Mouse (Mus musculus): ENCODE measurements around the gene Mettl25. TPM values are rescaled to one million over a fixed set of nuclear protein-coding genes. Genes with fewer than 3 reads are reported as not detected.

The Mettl25 gene
- polyA plus RNA-seq (2015; fragmentation: Nextera tagmentation; extraction: Ambion mirVana) = 7.9 TPM in 2 replicates

DNA sequence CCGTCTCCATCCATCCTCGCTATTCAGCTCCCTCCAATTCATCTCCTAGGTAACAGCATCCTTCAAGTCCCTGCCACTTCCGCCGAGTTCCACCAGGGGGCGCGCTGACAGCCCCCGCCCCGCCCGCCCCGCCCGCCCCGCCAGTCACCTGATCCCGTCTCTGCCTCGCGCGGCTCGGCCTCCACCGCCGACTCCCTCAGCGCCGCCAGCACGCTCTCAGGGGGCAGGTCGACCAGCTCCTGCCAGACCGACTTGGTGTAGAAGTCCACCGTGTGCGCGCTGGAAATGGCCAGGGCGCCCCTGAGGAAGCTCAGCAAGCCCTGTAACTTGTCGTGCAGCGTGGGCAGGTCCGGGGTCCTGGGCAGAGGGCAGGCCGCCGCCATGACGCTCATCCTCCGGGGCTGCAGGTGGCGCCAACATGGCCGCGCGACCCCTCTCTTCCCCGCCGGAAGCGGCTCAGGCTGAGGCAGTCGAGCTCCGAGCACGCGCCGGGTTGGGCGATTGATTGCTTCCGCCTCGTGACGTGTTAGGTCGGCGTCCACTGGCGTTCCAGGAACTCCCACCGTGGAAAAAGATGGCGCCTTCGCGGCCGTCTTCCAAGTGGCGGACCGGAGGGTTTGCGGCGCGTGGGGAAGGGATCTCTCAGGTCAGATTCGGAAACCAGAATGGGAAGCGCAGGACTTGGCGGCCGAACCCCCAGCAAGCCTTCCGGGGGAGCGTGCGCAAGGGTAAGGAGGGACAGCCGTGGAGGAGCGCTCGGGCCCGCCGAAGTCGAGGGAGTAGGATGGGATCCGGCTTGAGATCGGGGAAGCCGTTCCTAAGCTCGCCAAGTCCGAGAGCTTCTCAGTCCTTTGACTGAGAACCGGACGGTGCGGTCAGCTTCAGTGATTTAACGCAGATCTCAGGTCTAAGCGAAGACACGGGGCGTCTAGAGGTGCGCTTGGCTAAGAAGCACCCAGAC is at the start of gene Mettl25, which contains the start of gene Ccdc59:
Mettl25 (minus strand) TSS at position 453 of the 961 bp plus-strand sequence.
Ccdc59 (plus strand) TSS at position 140 of the 961 bp plus-strand sequence.
- Histone ChIP-seq H3K4me2 (replicated peaks; ENCODE audit: low read depth) (peak within 1 kb of the TSS; percentile 71), H3K9ac (ENCODE audit: low read depth, low read length) (peak within 1 kb of the TSS; percentile 86), H3K27ac (ENCODE audit: low read depth, low read length) (peak within 1 kb of the TSS; percentile 90), H3K4me3 (ENCODE audit: low read depth, low read length) (peak within 1 kb of the TSS; percentile 78), H3K9me3 (ENCODE audit: control insufficient read depth) (no peaks in the 10 kb centered on the region), H3K4me1 (replicated peaks; ENCODE audit: control insufficient read depth, insufficient read depth, low read length) (no peaks in the 10 kb centered on the region), H3K36me3 (ENCODE audit: control insufficient read depth, insufficient read depth) (0 out of 2 replicates have a peak, but pooled peaks cover 6% of the 10 kb centered on the region), H3K27me3 (replicated peaks; ENCODE audit: control insufficient read depth, insufficient read depth, low read length) (no peaks in the 10 kb centered on the region)
- TF ChIP-seq CTCF (IDR thresholded peaks at IDR 0.05; ENCODE audit: low read depth) = peak; percentile 63
- peak; percentile 99 for ATAC-seq
- under 1% methylated on average over 88 of the region's 90 CpGs for WGBS

DNA sequence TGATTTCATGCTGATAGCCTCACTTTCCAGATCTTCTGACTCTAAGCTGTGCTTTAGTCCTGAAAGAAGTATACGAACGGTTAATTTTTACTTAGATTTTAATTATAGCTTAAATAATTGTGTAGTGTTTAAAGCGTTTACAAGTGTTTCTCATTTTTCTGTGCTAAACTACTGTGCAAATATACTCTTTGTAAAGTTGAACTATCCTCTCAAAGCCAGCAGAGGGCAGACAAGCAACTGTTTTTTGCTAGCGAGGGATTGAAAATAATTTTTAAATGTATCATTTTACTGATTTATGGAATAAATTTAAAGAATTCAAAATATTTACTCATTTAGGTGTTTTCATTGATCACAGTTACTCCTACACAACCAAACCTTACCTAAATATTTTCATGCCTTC is 26.1 kb upstream of the Mettl25 start:
- no peak overlapping the region for H3K4me3 ChIP-seq (ENCODE audit: low read depth, low read length)
- H3K36me3 ChIP-seq (ENCODE audit: control insufficient read depth, insufficient read depth) = no peaks in the 10 kb centered on the region
- no peak for ATAC-seq
- H3K4me2 ChIP-seq (replicated peaks; ENCODE audit: low read depth) = no peak overlapping the region
- no peak overlapping the region for H3K9ac ChIP-seq (ENCODE audit: low read depth, low read length)
- TF ChIP-seq CTCF (IDR thresholded peaks at IDR 0.05; ENCODE audit: low read depth) = peak; percentile 67
- no peak overlapping the region for H3K27ac ChIP-seq (ENCODE audit: low read depth, low read length)
- no peaks in the 10 kb centered on the region for H3K9me3 ChIP-seq (ENCODE audit: control insufficient read depth)
- 43% methylated on average over 4 of the region's 4 CpGs for WGBS
- H3K27me3 ChIP-seq (replicated peaks; ENCODE audit: control insufficient read depth, insufficient read depth, low read length) = no peaks in the 10 kb centered on the region
- H3K4me1 ChIP-seq (replicated peaks; ENCODE audit: control insufficient read depth, insufficient read depth, low read length) = no peaks in the 10 kb centered on the region

DNA sequence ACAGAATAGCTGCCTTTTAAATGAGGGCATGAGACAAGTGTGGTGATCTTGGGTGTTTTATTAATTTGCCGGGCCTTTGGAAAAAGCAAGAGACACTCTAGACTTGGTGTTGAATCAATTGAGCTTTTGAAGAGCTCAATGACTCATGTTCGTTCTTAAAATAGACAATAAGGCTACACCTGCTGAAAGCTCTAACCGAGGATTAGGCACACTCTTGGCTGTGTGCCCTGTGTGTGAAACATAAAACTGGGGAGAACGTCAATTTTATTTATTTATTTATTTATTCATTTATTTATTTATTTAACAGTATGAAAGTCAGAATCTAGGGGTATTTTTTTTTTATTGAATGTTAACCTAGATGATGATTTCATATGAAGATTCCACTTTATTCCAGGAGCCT is 10.0 kb upstream of the Mettl25 start:
- 78% methylated on average over 4 of the region's 4 CpGs for WGBS

DNA sequence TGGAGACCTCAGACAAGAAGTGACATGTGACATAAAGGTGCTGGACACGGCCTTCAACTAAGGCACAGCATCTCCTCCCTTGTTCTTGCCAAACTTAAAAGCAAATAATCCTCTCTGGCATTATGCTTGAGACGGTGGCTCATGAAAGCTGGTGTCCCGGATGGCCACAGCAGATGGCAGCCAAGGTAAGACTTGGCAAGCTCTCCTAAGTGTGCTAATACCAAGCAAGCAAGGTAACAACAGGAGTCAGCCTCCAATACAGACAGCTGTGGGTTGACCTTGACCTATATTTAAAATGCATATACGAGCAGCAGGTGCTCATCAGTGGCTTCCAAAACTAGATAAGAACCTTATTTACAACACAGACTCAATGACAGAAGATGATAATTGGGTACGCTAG is 9.1 kb upstream of the Mettl25 start:
- Histone ChIP-seq H3K4me1 (replicated peaks; ENCODE audit: control insufficient read depth, insufficient read depth, low read length) (no peaks in the 10 kb centered on the region), H3K4me3 (ENCODE audit: low read depth, low read length) (no peak overlapping the region), H3K9me3 (ENCODE audit: control insufficient read depth) (no peaks in the 10 kb centered on the region), H3K27ac (ENCODE audit: low read depth, low read length) (no peak overlapping the region), H3K36me3 (ENCODE audit: control insufficient read depth, insufficient read depth) (peaks cover 23% of the 10 kb centered on the region; the same call in 1 of the 2 replicates), H3K27me3 (replicated peaks; ENCODE audit: control insufficient read depth, insufficient read depth, low read length) (no peaks in the 10 kb centered on the region), H3K9ac (ENCODE audit: low read depth, low read length) (no peak overlapping the region), H3K4me2 (replicated peaks; ENCODE audit: low read depth) (no peak overlapping the region)
- WGBS = 74% methylated on average over 5 of the region's 5 CpGs
- no peak for ATAC-seq
- 0 out of 2 replicates have a peak, but pooled peaks have one; percentile 10 for TF ChIP-seq CTCF (IDR thresholded peaks at IDR 0.05; ENCODE audit: low read depth)

More for the DNA sequence above, 10.0 kb upstream of the Mettl25 start:
- Histone ChIP-seq H3K4me2 (replicated peaks; ENCODE audit: low read depth) (no peak overlapping the region), H3K4me3 (ENCODE audit: low read depth, low read length) (no peak overlapping the region), H3K27me3 (replicated peaks; ENCODE audit: control insufficient read depth, insufficient read depth, low read length) (no peaks in the 10 kb centered on the region), H3K4me1 (replicated peaks; ENCODE audit: control insufficient read depth, insufficient read depth, low read length) (no peaks in the 10 kb centered on the region), H3K36me3 (ENCODE audit: control insufficient read depth, insufficient read depth) (peaks cover 23% of the 10 kb centered on the region; the same call in 1 of the 2 replicates), H3K27ac (ENCODE audit: low read depth, low read length) (no peak overlapping the region), H3K9me3 (ENCODE audit: control insufficient read depth) (no peaks in the 10 kb centered on the region), H3K9ac (ENCODE audit: low read depth, low read length) (no peak overlapping the region)
- TF ChIP-seq CTCF (IDR thresholded peaks at IDR 0.05; ENCODE audit: low read depth) = no peak
- no peak for ATAC-seq

DNA sequence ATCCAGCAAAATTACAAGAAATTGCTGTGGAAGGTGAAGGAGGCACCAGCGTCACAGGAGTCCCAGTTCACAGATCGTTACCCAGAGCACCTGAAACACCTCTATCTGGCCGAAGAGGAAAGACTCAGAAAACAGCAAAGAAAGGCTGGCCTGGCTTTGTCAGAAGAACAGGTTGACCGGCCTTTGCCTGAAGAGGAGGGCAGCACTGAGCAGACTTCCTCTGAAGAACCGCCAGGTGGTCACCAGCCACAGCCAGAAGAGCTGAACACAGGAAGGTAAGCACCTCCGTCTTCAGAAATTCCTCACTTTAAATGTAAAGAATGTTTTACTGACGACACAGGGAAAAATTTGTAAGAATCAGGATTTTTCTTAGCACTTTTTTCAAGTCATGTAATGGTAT is 1.4 kb upstream of the Mettl25 start:
- Histone ChIP-seq H3K4me1 (replicated peaks; ENCODE audit: control insufficient read depth, insufficient read depth, low read length) (no peaks in the 10 kb centered on the region), H3K36me3 (ENCODE audit: control insufficient read depth, insufficient read depth) (peaks cover 9% of the 10 kb centered on the region; the same call in 1 of the 2 replicates), H3K9me3 (ENCODE audit: control insufficient read depth) (no peaks in the 10 kb centered on the region), H3K4me2 (replicated peaks; ENCODE audit: low read depth) (peak overlapping the region; percentile 71), H3K4me3 (ENCODE audit: low read depth, low read length) (peak overlapping the region; percentile 78; the same call in 1 of the 2 replicates), H3K27ac (ENCODE audit: low read depth, low read length) (no peak overlapping the region), H3K27me3 (replicated peaks; ENCODE audit: control insufficient read depth, insufficient read depth, low read length) (no peaks in the 10 kb centered on the region), H3K9ac (ENCODE audit: low read depth, low read length) (no peak overlapping the region)
- peak; percentile 47 for TF ChIP-seq CTCF (IDR thresholded peaks at IDR 0.05; ENCODE audit: low read depth)
- 64% methylated on average over 7 of the region's 7 CpGs for WGBS
- ATAC-seq = no peak

DNA sequence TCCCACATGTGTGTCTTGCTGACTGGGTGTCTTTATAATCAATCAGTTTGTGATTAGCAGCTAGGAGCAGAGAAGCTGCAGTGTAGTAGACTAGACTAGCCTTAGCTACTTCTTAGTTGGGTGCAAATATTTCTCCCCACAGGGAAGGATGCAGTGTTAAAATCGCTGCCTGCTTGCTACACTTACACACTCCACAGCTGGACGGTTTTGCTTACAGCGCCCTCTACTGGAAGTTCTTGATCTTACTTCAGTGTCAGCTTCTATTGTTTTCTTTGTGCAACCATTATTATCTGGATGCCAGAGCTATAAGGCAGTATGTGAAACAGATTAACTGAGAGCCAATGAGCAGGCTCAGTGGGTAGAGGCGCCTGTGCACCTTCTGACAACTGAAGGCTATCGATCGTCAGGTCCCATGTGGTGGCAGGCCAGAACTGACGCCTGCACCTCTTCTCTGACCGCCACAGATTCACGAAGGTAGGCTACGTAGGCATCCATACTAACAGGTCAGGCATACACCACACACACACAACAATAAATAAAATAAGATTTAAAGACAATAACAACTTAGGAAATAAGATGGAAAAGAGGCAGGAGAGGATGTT is 6.5 kb downstream of the Mettl25 start:
- Histone ChIP-seq H3K27me3 (replicated peaks; ENCODE audit: control insufficient read depth, insufficient read depth, low read length) (no peaks in the 10 kb centered on the region), H3K4me1 (replicated peaks; ENCODE audit: control insufficient read depth, insufficient read depth, low read length) (no peaks in the 10 kb centered on the region), H3K4me2 (replicated peaks; ENCODE audit: low read depth) (no peak overlapping the region), H3K9me3 (ENCODE audit: control insufficient read depth) (no peaks in the 10 kb centered on the region), H3K36me3 (ENCODE audit: control insufficient read depth, insufficient read depth) (no peaks in the 10 kb centered on the region), H3K4me3 (ENCODE audit: low read depth, low read length) (no peak overlapping the region), H3K27ac (ENCODE audit: low read depth, low read length) (no peak overlapping the region), H3K9ac (ENCODE audit: low read depth, low read length) (no peak overlapping the region)
- TF ChIP-seq CTCF (IDR thresholded peaks at IDR 0.05; ENCODE audit: low read depth) = peak; percentile 69
- 66% methylated on average over 10 of the region's 10 CpGs for WGBS
- no peak for ATAC-seq

Measured in intestine, postnatal 0 days (tissue).